Mouse (Mus musculus): ENCODE results near the gene Cntn5.
"Not testable (repeated sequence)": the region's sequence is repeated elsewhere in the genome, so short reads cannot be mapped to it uniquely, and the experiment has no call there.

Gene Cntn5

DNA sequence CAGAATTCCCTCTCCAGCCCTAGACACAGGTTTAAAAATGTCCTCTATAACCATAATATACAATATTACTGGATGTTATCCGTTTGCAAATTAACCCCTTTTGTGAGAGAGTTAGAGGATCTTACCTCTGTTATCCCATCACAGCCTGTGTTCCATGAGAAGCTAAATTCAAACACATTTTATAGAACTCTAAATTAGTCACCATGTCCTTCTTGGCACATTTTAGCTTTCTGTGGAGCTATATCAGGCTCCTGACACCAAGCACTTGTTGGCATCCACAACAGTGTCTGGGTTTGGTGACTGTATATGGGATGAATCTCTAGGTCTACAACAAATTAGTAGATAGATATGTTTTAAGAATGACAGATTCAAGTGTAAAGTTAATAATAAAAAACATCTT is 253.9 kb downstream of the Cntn5 start:
- DNase-seq: no peak

DNA sequence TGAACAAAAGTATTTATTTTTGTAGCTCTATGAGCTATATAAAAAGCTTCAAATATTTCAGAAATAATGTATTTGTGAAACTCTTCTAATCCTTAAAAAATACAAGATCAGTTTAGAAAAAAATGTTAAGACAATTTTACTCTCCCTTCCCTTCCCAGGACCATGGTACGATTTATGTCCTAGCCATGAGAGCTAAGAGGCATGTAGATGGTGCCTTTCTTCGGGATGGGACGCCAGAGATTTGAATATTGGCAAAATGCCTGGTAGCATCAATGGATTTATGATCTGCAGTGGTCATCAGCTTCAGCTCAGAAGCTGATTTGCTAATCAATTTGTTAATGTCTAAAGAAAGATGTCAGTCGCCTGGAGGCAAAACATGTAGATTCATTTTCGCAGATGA is 258.6 kb downstream of the Cntn5 start:
- no peak for DNase-seq

DNA sequence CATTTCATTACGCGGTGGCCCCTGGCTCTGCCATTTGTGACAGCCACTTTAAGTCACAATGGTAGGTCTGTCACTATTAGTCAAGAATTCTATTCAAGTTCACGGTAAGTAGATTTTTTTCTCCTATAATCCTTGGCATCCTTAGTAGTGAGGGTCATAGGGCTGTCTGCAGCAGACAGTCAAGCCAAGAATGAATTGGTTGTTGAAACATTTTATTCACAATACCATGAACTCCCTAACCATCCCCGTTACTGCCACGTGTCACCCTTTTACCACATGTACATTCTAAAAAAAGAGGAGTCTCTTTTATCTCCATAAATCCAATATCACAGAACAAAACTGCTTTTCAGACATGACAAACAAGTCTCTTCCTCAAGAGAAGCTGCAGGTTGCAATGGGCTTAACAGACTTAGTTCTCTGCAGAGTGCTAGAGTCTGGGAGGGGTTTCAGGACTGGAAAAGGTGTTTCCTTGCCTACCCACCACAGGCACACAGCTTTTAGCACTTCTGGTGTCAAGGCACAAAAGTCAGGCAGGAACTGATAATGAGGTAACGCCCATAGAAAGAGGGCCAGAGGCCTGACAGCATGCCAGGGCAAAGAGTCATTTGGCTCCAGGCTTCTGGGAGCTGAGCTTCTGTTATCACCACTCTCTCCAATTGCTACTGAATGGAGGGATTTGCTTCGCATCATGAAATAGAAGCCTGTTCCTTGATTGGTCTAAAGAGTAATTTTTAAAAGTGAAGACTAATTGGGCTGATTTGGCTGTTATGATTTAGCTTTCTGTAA is 259.3 kb downstream of the Cntn5 start:
- DNase-seq: no peak

DNA sequence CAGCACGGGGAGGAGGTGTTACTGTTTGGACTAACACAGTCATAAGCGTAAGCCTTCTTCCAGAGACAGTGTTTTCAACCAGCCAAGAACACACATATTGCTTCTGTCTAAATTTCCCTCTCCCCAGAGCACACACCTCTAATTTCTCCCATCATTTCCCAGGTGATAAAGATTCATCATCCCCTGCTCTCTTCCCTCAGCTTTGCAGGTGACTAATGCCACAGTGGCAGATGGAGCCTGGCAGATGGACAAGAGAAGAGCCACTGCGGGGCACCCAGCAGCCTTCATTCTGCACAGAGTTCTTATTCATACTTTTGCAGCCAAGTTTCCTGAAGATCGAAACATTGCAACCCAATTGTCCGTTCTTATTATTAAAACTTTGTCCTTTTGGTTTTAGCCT is 286.5 kb downstream of the Cntn5 start:
- no peak for DNase-seq

DNA sequence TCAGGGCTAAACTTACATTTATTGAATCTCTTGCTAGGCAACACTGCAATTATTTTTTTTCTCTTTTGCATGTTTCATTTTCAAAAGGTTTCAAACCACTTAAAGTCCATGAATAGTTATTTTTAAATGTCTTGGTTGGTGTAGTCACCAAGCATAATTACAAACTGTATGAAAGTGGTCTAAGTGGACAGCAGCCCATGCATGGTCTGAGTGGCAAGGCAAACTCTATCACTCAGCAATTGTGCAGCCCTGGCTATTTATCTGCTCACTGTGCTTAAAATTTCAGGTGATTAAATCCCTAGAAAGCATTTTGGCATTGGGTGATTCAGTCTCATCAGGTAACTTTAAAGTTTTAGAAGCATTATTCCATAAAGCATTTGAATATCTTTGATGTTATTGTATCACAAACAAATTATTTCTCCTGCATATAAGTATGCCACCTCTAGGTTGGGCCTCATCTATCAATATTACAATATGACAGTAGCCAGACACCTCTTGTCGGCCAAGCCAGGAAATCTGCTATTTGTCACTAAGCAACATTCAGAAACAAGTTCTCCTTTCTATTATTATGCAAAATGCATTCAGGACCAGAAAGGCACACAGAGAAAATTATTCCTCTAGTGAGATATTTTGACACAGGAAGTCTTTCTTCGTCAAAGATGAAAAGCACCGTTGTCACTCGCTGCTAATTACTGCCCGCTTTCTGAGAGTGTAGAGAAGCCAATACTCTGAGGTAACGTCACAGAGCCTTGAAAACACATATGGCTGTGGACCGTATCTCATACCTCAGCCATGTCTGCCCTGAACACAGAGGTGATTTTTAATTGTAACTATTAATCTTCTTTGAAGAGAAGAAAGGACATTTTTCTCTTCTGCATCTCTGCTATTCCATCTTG is 329.0 kb downstream of the Cntn5 start:
- DNase-seq: no peak

DNA sequence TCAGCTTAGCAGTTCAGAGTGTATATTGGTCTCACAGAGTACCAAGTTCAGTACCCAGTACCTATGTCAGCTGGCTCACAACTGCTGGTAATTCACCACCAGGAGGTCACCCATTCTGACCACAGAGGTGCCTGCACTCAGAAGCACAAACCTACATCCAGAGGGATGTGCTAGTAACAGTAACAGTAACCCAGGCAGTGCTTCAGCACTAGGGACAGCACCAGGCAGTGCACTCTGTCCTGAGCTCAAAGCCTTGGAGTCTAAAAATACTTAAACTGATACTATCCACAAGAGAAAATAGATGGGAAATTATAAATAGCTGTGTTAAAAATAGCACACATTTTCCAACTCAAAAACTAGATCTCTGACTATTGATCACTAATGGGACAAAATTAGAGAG is 334.7 kb downstream of the Cntn5 start:
- no peak for DNase-seq

DNA sequence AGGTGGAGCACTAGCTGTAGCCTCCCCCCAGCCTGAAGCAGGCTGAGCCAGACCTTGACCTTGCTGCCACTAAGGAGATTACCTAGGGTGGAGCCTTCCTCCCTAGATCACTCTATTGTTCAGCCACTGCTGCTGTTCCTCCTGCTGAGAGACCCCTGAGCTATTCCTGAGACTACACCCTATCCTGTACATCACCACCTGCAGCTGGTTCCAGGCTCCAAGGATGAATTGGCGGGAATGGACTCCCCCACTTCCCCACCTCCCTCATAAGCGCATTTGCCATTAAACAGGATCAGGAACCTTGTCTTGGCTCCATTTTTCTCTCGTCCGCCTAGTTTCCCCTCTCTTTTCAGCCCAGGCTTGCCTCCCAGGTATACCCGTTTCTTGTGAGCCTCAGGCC is 363.7 kb downstream of the Cntn5 start:
- not testable (repeated sequence) for DNase-seq

DNA sequence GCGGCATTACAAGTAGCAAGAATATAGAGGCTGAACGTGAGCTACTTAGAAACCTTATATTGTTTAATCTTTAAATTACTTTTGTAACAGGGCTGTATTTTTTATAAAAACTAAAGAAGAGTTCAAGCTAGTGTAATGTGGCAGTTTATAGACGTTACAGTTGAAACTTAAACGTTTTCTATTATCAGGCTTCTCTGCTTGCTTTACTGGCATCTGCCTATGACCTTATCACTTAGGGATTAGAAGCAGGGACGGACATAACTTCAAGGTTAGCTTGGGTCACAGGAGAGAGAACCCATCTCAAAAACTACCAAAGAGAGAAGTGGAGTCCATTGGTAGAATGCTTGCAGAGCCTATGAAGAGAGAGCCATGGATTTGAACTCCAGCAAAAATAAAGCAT is 372.3 kb downstream of the Cntn5 start:
- no peak for DNase-seq

DNA sequence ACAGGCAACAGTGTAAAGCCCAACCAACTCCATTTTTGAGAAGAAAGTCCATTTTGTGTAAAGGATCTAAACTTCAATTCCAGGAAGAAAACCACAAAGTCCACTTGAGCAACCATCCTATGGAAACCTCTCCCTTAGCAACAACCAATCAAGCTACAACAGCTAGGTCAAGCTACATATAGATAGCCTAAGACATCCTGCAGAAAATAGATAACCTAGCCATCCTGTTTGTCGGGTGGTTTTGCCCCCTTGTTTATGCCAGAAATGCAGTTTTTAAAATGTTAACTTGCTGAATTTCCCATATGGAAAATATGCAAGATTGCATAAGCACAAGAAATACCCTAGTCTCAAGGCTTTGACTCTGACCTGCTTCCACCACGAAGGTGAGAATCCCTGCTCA is 373.5 kb downstream of the Cntn5 start:
- no peak for DNase-seq

DNA sequence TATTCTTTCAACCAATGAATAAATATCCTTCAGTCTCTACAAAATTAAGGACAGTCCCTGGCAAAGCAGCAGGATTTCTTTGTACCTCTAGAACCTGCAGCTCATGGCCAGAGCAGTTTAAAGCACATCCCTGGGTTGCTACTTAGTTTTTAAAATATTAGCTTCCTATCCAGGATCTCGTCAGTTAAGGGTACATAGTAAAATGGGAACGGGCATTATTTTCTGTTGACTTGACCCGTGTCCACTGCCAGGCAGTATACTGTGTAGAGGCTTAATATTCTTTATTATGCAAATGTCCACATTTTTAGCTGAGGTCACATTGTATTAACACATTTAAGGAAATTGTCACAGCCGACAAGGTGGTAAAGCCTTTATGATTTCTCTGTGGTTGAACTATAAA is 375.0 kb downstream of the Cntn5 start:
- no peak for DNase-seq

DNA sequence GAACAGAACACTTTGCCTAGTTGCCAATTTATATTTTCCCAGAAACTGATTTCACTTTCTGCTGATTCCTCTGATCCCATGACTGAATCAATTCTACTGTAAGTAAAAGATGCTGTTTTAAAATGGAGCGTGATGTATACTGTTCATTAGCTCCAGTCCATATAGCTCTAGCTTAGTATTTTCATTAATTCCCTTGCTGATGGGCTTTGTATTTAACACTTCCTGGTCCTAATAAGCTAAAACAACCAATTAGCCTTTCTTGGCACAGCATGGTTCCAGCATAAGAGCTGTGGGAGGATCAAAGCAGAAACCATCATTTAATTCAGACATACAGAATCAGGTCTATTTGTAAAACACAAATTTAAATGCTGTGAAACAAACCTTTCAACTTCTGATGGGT is 375.5 kb downstream of the Cntn5 start:
- no peak for DNase-seq

DNA sequence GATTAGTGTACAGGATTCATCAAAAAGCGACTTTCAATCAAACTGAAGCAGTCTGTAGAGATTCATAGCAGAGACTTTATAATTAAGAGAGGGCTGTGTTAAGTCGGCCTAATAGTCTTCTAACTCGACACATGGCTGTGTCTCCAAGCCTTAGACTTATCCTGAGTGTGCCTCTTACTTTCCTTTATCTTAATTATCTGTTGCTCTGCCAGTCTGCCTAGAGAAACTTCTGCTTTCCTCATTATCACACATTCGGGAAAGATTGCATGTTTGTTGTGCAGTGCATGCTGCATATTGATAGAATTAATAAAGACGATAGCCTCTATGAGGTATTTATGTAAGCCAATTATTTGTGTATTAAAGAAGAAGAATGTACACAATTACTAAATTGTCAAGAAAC is 375.9 kb downstream of the Cntn5 start:
- no peak for DNase-seq

DNA sequence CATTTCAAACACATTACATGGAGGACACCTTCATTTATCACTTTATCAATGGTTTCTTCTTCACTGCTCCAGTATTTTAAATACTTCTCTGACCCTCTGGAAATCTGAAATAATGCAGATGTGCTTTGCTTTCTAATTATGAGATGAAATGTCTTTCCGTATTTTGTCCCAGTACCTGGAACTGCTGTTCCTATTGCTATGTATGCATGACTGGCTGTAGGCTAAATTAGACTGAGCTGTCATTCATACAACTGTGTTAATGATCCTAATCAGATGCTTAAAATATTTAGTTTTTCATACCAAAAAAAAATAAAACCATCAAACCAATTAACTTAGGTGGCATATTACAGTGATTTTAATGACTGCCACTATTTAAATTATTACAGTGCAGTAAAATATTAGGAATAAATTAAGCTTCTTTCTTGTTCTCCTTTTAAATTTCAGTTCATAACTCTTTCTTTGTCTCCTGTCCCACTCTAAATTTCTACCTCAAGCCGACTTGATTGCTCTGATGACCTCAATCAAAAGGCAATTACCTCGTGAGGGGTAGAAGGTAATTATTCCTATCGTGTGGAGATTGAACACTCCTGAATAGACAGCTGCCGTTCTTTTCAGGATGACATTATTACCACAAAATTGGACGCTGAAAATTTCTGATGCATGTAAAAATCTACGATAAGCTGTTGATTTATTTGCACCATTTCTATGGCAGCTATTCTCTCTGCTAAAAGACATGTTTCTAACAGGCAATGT is 378.5 kb downstream of the Cntn5 start:
- no peak for DNase-seq

DNA sequence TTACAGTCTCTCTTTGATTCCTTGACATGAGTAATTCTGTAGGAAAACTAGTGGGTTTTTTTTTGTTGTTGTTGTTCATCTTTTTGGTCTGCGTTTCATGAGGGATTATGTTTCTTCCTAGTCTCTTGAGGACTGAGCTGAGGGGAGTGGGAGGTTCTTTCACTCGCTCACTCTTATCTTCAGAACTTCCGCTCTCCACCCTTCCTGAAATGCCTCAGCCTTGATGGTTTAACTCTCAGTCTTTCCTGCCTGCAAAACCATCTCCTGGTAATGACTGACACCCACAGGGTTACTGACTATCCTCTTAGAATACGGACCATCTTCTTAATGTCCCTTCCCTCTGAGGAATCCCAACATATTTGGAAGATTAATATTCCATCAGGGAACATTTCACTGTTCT is 382.0 kb downstream of the Cntn5 start:
- DNase-seq: no peak

DNA sequence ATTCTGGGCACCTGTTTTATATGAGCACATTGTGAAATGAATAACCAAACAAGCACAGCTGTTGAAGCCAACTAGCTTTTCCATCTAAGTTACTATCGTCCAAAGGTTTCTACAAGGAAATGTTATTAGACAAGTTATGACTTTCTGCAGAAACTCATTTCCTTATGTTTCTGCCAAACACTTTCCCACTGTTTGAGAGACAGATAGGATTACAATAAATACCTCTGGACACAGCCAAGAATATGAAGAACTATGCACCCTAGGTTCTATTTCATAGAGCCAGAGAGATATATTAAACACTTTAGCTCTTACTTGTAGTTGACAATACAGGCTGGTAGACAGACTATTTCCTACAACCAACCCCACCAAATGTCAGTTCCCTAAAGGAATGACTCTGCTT is 383.5 kb downstream of the Cntn5 start:
- DNase-seq: no peak

DNA sequence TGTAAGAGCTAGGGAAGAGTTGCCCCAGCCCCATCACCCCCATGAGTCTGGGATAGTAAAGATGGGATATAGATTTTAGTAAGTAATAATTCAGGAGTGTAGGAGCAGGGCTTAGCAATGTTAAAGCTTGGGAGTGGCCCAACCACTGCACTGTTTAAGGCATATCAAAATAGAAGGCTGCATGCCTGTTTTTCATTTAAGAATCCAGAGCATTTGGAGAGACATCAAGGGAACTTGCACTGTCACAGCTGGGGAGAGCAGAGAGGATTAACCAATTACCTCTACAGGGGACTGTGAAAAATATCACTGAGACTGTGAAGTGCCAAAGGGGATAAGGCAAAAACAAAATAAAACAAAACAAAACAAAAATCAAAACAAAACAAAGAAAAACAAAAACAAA is 412.3 kb downstream of the Cntn5 start:
- DNase-seq: no peak

DNA sequence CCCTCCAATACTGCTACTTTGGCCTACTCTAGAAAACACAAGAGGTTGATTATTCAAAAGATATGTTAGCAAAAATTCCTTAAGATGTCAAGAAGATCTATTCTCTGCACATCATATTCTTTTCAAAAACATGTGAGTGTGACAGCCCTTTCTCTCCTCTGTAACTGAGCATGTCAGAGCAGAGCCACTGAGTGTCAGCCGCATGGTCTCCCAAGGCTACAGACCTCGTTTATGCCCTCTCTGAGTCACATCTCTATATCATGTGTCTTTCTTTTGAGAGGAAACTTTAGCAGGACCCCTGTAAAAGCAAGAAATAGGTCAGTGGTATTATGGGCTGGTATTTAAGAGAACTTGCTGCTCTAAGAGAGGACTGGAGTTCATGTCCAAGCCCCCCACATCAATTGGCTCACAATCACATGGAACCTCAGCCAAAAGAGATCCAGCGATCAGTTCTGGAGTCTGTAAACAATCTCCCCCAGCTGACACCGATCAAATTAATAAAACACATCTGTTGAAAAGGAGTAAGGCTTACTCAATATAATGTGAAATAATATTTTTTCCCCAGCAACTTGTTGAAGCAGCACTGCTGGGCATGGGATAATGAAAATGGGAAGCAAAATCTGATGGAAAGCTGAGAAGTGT is 433.0 kb downstream of the Cntn5 start:
- no peak for DNase-seq

DNA sequence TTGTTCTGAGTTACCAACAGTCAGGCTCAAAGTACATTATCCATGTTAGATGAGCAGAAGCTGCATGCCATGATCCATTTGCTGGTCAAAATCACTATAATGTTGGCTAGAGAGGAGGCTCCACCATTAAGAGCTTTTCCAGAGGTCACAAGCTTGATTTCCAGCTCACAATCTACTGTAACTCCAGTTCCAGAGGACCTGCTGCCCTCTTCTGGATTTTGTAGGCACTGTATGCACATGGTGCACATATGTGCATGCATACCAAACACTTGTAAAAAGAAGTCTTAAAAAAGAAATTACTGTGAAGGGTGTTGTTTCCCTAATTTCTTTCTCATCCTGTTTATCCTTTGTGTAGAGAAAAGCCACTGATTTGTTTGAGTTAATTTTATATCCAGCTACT is 439.8 kb downstream of the Cntn5 start:
- DNase-seq: peak; percentile 6

DNA sequence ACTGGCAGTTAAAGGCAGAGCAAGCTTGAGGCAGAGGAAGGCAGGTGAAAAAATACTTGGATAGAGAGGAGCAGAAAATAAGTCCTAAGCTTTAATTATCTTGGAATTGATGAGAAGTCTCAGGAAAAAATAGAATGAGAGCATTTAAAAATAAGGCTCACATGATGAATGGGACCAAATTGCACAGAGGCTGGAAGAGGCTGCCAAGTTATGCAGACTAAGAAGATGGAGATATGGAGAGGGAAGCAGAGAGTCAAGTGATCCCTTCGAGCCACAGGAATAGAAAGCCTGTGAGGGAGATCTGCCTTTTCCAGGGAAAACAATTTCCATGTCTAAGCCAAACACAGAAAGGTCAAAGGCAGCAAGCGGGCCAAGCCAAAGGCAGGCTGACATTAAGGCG is 446.7 kb downstream of the Cntn5 start:
- no peak for DNase-seq

DNA sequence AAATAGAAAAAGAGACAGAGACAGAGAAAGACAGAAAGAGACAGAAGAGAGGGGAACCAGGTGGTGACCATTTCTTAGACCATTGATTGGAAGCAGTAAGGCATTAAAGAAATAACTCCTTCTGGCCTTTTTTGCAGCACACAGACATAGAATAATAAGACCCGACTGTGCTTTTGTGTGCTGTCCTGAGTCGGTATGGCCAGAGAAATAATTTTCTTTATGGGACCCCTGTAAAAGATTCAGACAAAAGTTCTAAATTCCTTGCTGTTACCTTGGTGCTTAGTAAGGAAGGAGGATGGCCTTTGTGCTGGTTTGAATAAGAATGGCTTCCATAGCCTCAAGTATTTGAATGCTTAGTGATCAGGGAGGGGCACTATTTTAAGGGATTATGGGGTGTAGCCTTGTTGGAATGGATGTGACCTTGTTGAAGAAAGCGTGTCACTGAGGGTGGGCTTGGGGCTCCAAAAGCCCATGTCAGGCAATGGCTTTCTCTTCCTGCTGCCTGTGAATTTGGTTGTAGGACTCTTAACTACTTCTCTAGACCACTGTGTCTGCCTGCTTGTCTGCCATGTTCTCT is 455.5 kb downstream of the Cntn5 start:
- DNase-seq: no peak

DNA sequence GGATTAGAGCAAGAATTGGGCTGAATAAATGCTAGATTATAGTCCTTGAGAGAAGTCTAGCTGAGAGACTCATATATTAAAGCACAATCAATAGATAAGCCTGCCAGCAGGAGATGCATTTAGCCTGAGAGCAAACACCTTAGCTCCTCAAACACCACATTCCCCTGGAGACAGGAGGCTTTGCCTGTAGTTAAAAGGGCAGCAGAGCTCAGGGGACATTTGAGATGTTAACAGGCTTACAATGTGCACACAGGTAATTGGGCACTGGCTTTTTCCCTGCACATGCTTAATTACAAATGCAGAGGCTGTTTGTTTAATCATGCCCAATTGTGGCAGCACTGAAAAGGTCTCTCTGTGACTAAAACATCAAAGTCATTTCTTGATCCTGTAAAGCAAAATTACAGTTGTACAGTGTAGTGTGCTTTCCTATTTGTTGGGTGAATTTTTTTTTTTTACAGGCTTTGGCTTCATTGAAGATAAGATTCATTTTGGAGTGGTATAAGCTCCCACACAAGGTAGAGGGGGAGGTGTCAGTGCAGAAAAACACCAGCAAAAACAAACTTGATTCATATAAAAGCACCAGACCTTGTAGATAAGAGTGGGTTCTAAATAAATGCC is 457.2 kb downstream of the Cntn5 start:
- DNase-seq: no peak

DNA sequence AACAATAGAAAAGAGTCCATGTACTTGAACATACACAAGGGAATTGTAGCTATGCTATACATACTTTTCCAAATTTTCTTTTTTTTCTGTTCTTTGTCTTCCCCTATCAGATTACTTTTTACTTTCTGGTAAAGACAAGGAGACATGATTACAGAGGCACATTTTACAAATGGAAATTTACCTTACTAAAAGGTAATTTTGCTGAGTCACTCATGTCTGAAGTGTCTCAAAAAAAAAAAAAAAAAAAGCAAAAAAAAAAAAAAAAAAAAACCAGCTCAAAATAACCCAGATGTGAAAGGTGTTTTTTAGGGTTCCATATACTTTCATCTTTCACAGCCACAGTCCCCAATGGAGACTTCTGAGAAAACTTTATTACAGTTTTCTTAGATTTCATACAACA is 492.5 kb downstream of the Cntn5 start:
- no peak for DNase-seq
